Mouse (Mus musculus) ovary, adult 18-20 months (tissue): Measurements from ENCODE around the gene Doc2g.

Source experiments
- DNase-seq: peaks from one replicate; pipeline ENCODE4 v3.0.0; 2022; ENCODE audit warnings: low spot score, mixed read lengths

The Doc2g gene

GRCm38 (mm10) chr19:3991562-3991961 lies 11.6 kb upstream of the Doc2g start:
- DNase-seq = no peak

DNA sequence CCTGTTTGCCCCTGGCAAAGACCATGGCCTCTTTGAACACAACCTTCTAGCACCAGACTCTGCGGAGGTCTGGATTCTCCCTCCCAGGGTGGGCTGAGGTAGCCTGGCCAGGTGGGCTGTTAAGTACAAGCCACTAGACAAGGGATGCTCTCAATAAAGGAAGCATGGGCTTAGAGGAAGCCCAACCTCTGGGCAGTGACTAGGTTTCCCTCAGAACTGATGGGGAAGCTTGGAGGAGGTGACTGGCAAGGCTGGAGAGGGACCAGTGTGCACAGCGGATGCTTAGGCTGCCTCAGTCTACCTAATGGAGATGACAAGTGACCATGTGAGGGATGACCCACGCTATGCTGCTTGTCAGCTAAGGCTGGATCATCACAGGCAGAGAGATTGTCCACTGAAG lies 11.1 kb upstream of the Doc2g start:
- DNase-seq = no peak

GRCm38 (mm10) chr19:3992416-3992815 lies 10.7 kb upstream of the Doc2g start, which contains the start of gene Tbx10:
TSS of gene Tbx10 (plus strand) at chr19:3992752.
- no peak for DNase-seq

DNA sequence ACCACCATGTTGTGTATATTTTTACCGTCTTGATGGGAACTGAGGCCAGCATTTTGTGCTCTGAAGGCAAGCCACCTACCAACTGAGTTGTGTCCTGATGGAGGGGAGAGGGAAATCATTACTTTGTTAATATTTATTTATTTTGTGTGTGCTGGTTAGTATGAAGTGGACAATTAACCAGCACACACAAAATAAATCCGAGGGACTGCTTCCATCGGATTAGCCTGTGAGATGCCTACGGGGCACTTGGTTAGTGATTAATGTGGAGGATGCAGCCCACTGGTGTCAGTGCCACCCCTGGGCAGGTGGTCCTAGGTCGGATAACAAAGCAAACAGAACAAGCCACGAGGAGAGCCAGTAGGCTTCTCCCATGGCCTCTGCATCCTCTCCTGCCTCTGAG lies 8.2 kb upstream of the Doc2g start:
- DNase-seq = no peak

DNA sequence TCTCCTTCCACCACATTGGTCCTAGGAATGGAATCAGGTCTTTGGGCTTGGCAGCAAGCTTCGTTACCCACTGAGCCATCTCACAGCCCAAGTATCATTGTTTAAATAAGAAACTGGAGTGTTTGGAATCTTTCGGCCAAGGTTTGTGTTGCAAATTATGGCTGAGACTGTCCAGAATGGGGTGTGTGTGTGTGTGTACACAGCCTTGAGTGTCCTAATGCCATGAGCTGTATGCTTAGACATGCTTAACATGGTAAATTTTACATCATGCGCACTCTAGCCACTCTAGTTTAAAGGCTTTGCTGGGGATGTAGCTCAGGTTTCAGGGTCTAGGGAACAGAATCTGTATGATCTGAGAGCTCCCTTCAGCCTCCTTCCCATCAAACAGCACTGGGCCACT lies 7.6 kb upstream of the Doc2g start:
- DNase-seq = no peak

GRCm38 (mm10) chr19:3996106-3996505 lies 7.0 kb upstream of the Doc2g start:
- DNase-seq = no peak

DNA sequence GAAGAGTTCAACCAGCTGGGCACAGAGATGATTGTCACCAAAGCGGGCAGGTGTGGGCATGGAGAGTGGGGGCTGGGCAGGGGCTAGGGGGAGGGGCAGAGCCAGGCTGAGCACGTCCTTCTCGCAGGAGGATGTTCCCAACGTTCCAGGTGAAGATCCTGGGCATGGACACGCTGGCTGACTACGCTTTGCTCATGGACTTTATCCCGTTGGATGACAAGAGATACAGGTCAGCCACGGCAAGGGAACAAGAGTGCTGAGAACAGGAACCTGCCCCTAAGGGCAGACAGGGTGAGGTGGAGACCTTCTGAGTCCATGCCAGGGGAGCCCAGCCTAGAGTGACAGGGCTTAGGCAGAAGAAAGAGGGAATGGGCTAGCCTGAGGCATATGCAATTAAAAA lies 6.4 kb upstream of the Doc2g start:
- DNase-seq = no peak

GRCm38 (mm10) chr19:3997231-3997630 lies 5.9 kb upstream of the Doc2g start:
- DNase-seq = no peak

GRCm38 (mm10) chr19:3998335-3998734 lies 4.8 kb upstream of the Doc2g start:
- DNase-seq = no peak

- DNase-seq = no peak
Measured at GRCm38 (mm10) chr19:3999121-3999730, 3.9 kb upstream of the Doc2g start.

DNA sequence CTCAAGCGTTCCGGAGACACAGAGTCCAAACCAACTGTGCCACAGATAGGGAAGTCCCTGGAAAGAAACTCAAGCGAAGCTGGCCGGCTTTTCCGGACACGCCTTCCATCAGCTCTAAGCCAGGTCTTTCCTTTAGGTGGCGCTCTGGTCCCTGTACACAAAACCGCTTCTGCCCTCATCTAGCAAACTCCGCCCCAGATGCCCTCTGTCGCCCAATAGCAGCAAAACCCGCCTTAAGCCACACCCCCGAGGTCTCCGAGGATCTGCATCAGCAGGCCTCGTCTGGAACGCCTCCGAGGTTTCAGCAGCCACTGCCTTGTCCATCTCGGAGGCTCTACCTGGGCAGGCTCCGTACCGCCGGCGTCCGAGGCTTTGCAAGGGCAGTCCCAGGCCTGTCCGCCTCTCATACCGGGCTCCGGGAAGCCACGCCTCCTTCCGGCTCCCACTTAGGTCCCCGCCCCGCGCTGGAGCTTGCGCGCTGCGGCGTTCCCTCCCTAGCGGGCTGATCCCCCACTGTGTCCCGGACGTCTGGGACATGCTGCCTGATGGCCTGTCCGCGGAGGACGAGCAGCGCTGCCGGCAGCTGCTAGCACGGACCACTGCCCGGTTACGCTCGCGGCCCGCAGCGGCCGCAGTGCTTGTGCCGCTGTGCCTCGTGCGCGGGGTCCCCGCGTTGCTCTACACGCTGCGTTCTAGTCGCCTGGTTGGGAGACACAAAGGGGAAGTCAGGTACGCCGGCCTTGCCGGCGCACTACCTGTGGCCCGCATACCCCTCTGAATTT lies 2.8 kb upstream of the Doc2g start, which contains the start of the genes Nudt8 and Gm49405:
Nudt8 (plus strand) TSS at position 462 of the 782 bp plus-strand sequence.
Gm49405 (plus strand) TSS at position 508 of the 782 bp plus-strand sequence.
- DNase-seq = peak; percentile 94

- no peak for DNase-seq
Measured at GRCm38 (mm10) chr19:4000949-4001525, 2.1 kb upstream of the Doc2g start.

GRCm38 (mm10) chr19:4001752-4002151 lies 1.4 kb upstream of the Doc2g start:
- DNase-seq = no peak

GRCm38 (mm10) chr19:4003641-4004040 lies 528 bp downstream of the Doc2g start:
- DNase-seq = no peak

DNA sequence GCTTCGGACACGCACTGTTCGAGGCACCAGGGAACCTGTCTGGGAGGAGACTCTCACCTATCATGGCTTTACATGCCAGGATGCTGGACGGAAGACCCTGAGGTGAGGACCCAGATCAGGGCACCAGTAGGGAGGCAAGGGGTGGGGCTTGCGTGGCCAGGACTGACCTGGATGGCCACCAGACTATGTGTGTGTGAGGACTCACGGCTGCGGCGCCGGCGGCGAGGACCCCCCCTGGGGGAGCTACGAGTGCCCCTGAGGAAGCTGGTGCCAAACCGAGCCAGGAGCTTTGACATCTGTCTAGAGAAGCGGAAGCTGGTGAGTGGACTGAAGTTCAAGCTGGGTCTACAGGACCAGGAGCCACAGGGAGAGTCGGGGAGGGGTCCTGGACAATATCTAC lies 1.2 kb downstream of the Doc2g start:
- no peak for DNase-seq

GRCm38 (mm10) chr19:4005091-4005490 lies 2.0 kb downstream of the Doc2g start:
- no peak for DNase-seq

DNA sequence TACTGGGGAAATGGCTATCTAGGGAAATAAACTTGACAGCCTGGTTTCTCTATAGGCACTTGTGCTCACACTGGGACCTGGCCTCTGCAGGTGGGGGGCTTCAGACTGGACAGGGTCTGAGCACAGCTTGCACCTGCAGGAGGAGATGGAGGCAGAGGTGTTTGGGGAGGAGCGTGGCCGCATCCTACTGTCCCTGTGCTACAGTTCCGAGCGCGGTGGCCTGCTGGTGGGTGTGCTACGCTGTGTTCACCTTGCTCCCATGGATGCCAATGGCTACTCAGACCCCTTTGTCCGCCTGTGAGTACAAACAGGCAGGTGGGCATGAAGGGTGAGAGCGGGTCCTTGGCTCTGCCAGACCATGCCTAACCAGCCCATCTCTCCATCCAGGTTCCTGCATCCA lies 2.9 kb downstream of the Doc2g start:
- DNase-seq = no peak

- no peak for DNase-seq
Measured at GRCm38 (mm10) chr19:4011086-4011485, 8.0 kb downstream of the Doc2g start.

GRCm38 (mm10) chr19:4012432-4013022 lies 9.4 kb downstream of the Doc2g start, which contains the start of gene Ndufv1:
TSS of gene Ndufv1 (minus strand) at chr19:4012806.
- peak; percentile 98 for DNase-seq

GRCm38 (mm10) chr19:4013066-4013465 lies 10.0 kb downstream of the Doc2g start:
- DNase-seq = no peak

DNA sequence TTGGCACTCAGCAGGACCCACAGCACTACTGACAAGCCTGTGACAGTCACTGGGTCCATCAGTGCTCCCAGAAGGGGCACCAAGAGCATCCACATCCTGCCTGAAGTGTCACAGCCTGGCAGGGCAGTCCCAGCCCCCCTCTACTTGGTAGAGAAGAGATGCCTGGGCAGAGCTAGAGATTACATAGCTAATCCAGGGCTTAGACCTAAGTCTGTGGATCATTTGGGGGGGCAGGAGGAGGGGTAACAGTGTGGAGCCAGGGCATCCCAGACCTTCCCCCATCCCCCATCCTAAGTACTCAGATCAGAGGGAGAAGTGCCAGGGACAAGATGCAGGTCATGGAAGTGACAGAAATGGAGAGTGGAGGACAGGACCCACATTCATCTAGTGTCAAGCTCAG lies 11.7 kb downstream of the Doc2g start:
- no peak for DNase-seq

GRCm38 (mm10) chr19:4015635-4016034 lies 12.5 kb downstream of the Doc2g start:
- no peak for DNase-seq
